Mouse (Mus musculus): ENCODE data around the gene Gas2l1.
"Not testable (repeated sequence)": the region's sequence is repeated elsewhere in the genome, so short reads cannot be mapped to it uniquely, and the experiment has no call there.

The Gas2l1 gene

GRCm38 (mm10) chr11:5065056-5065821 is at the start of gene Gas2l1:
Gene Gas2l1 (minus strand): TSS chr11:5065327.
- peak; percentile 58 for ATAC-seq (ENCODE audit: low TSS enrichment)

GRCm38 (mm10) chr11:5113645-5114044 is 48.5 kb upstream of the Gas2l1 start:
- ATAC-seq (ENCODE audit: low TSS enrichment) = no peak

- ATAC-seq (ENCODE audit: low TSS enrichment) = no peak
Observed at GRCm38 (mm10) chr11:5109441-5109840, 44.3 kb upstream of the Gas2l1 start.

- no peak for ATAC-seq (ENCODE audit: low TSS enrichment)
Observed at GRCm38 (mm10) chr11:5103986-5104509, 38.9 kb upstream of the Gas2l1 start.

- no peak for ATAC-seq (ENCODE audit: low TSS enrichment)
Observed at GRCm38 (mm10) chr11:5102384-5102783, 37.3 kb upstream of the Gas2l1 start.

GRCm38 (mm10) chr11:5101641-5102040 is 36.5 kb upstream of the Gas2l1 start:
- no peak for ATAC-seq (ENCODE audit: low TSS enrichment)

- ATAC-seq (ENCODE audit: low TSS enrichment) = no peak
Observed at GRCm38 (mm10) chr11:5100801-5101200, 35.7 kb upstream of the Gas2l1 start.

- ATAC-seq (ENCODE audit: low TSS enrichment) = no peak
Observed at GRCm38 (mm10) chr11:5100283-5100682, 35.2 kb upstream of the Gas2l1 start.

GRCm38 (mm10) chr11:5099576-5100183 is 34.6 kb upstream of the Gas2l1 start:
- ATAC-seq (ENCODE audit: low TSS enrichment) = peak; percentile 53

- peak; percentile 84 for ATAC-seq (ENCODE audit: low TSS enrichment)
Observed at GRCm38 (mm10) chr11:5098736-5099542, 33.8 kb upstream of the Gas2l1 start, which contains the start of the genes Rhbdd3 and Ewsr1. Gene Rhbdd3 (plus strand): TSS chr11:5098926. Gene Ewsr1 (minus strand): TSS chr11:5099266.

GRCm38 (mm10) chr11:5098035-5098735 is 33.1 kb upstream of the Gas2l1 start:
- ATAC-seq (ENCODE audit: low TSS enrichment) = peak; percentile 46

GRCm38 (mm10) chr11:5096480-5097020 is 31.4 kb upstream of the Gas2l1 start:
- no peak for ATAC-seq (ENCODE audit: low TSS enrichment)

GRCm38 (mm10) chr11:5095877-5096276 is 30.8 kb upstream of the Gas2l1 start:
- no peak for ATAC-seq (ENCODE audit: low TSS enrichment)

GRCm38 (mm10) chr11:5091706-5092105 is 26.6 kb upstream of the Gas2l1 start:
- no peak for ATAC-seq (ENCODE audit: low TSS enrichment)

GRCm38 (mm10) chr11:5089147-5089546 is 24.0 kb upstream of the Gas2l1 start:
- ATAC-seq (ENCODE audit: low TSS enrichment) = no peak

- not testable (repeated sequence) for ATAC-seq (ENCODE audit: low TSS enrichment)
Observed at GRCm38 (mm10) chr11:5076843-5077242, 11.7 kb upstream of the Gas2l1 start.

GRCm38 (mm10) chr11:5075760-5076159 is 10.6 kb upstream of the Gas2l1 start:
- no peak for ATAC-seq (ENCODE audit: low TSS enrichment)

- ATAC-seq (ENCODE audit: low TSS enrichment) = no peak
Observed at GRCm38 (mm10) chr11:5074882-5075281, 9.8 kb upstream of the Gas2l1 start.

GRCm38 (mm10) chr11:5068126-5068971 is 3.2 kb upstream of the Gas2l1 start:
- no peak for ATAC-seq (ENCODE audit: low TSS enrichment)

- no peak for ATAC-seq (ENCODE audit: low TSS enrichment)
Observed at GRCm38 (mm10) chr11:5067063-5067462, 1.9 kb upstream of the Gas2l1 start.
